Mouse (Mus musculus) induced T-regulatory cell, adult 2 months (primary cell): Measurements from ENCODE around the gene Fbxo9.

Source experiments
- DNase-seq: peaks from one replicate; pipeline ENCODE4 v3.0.0-alpha.2; 2012; ENCODE audit warnings: low read depth

Fbxo9 gene

DNA sequence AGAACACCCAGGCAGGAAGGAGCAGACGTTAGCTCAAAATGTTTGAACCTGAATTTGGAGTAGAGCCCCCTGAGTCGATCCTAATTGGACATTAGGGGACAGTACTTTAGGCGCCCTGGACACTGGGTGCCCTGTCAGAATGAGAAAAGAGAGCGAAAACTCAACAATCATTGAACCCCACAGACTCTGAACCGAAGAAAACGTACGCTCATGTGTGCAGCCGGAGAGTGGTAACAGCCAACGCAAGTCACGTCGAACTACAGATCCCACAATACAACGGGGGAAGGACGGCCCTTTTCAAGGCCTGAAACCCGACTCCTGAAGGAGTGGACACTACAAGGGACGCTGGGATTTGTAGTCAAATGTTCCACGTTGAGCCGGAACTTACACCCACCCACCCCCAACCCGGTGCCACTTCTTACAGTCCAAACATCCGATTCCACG is at the start of gene Fbxo9, which contains the start of gene Ick:
TSS of gene Fbxo9 (minus strand) at position 270 of the 444 bp plus-strand sequence.
TSS of gene Ick (plus strand) at position 397 of the 444 bp plus-strand sequence.
- peak; percentile 97 for DNase-seq

DNA sequence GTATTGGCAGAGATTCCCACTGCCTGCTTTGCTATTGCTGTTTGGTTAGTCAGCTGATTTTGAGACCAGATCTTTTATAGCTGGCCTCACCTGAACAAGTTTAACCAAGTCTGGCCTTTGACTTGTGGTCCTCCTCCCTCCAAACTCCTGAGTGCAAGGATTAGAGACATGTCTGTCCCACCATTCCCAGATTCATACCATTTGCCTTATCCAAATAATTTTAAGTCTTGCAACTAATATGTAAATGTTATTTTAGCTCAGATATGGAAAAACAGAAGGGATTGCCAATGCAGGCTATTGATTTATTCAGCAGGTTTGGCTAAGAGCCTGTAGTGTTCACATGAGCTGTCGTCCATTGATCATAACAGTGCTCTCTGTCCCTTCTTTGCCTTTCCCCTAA is 48.4 kb upstream of the Fbxo9 start:
- no peak for DNase-seq

DNA sequence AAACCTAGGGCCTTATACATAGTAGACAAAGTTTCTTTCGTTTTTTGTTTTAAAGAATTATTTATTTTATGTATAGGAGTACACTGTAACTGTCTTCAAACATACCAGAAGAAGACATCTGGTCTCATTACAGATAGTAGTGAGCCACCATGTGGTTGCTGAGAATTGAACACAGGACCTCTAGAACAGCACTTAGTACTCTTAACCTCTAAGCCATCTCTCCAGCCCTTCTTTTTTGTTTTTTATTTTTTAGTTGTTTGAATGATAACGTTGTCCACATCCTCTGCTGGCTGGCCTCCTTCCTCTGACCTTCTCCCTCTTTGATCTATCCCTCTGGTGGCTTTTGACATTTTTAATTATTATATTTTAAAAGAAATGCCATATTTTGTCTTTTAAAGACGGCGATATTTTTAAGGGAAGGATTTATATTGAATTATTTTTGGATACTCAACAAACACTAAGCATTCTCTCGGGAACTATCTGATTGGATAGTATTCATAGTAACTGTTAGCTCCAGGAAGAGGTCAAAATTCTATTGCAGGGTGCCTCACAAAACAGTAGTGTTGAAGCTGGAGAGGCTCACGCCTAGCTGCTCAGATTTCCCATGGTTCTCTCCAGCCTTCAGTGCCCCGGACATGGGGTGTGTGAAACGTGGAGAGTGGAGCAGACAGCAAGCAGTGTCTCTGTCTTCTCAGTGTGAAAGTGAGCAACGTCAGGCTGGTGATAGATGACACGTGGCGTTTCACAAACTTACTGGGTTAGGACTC is 45.5 kb upstream of the Fbxo9 start:
- no peak for DNase-seq

DNA sequence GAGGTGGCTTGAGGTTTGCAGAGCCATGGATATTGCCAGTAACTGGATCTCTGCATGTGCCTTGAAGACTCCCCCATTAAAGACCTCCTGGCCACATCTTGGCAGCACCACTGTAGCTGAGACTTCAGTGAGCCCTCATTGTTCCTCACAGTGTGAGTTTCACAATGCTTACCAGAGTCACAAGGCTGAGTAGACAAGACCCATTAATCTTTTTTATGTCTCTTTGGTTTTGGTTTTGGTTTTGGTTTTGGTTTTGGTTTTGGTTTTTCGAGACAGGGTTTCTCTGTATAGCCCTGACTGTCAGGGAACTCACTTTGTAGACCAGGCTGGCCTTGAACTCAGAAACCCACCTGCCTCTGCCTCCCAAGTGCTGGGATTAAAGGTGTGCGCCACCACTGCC is 40.9 kb upstream of the Fbxo9 start:
- DNase-seq: peak; percentile 58

DNA sequence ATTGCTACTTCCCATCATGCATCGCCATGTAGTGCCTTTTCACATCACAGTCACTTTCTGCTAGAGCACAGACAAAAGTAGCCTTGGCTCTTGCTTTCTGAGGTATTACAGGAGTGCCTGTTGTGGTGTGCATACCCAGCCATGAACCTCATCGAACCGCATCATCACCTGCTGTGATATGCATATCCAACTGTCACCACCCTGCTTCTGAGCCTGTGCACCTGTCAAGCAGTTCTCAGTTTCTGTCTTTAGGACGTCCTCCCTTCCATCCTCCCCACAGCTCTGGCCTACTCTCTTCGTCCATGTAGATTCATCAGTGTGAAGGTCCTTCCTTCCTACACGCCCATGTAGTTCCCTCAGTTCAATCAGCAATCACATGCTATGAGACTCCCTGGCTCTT is 39.3 kb upstream of the Fbxo9 start:
- DNase-seq: no peak

DNA sequence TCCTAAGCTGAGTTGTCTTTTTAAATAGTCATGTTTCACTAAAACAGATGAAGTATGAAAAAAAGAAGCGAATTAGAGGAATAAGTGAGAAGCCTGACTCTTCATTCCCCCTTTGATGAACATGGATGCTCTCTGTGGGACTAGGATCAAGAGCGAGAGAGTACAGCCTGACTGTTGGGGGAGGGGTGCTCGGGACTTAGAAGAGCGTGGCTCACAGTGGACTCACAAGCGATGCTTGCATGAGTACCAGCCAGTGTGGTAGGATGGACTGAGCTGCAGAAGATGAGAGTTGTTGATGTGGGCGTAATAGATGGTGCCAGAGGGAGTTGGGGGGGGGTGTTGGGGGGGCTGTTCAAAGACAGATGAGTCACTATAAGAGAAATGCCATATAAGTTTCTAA is 37.8 kb upstream of the Fbxo9 start:
- no peak for DNase-seq

DNA sequence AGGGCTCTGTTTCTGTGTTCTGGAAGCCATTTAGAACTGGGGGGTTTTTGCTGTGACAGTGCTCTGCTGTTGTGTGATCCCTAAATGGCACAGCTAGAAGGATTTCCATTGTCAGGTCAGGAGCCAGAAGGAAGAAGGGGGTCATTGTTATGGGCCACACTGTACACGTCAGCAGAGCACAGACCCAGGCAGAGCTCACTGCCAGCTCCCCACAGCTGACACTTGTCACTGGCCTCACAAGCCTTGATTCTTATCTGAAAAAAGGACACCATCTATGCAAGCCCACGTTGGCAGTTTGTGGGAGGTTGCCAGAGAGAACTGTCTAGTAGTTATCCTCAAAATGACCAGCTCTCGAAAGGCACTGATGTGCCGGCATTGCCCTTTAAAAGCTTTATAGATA is 37.2 kb upstream of the Fbxo9 start:
- no peak for DNase-seq

DNA sequence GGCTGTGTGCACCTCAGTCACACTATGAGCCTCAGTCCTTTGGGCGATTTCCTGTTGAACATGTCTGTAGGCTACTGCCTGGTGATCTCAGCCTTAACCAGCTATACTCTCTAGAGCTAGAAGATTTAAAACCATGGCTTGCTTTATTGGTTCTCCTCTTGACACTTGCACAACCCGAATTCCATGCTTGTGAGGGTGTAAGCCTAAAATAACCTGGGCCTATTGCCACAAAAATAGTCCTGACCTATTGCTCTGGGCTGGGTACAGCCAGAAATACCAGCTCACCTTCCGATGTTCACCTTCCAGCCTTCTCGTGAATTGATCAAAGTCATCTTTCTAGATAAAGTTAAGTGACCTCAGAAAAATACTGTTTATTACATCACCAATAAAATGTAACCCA is 30.6 kb upstream of the Fbxo9 start:
- no peak for DNase-seq

DNA sequence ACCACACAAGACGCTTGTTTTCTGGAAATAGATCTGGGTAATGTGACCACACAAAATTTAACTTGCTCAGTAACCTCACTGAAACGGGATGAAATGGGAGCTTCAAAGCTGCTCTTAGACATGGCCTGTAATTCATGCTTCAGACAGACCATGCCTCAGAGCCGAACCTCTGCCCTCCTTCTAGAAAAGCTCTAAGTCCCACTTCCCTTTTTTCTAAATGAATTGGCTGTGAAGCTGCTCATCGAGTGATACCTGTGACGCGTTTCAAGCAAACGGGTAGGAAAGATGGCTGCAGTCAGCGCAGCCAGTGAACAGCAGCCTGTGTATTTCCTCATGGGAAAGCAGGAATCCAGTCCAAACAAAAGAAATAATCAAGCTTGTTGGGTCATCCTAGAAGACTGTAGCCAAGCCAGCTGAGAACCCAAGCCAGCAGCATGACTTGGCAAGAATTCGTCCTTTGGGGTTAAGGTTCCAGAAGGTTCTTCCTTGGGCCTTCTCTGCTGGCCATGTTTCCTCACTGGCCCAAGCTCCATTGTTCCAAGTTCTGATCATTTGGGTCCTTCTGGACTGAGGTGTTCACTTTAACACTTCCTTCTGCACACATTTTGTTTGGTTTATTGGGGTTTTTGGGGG is 29.3 kb upstream of the Fbxo9 start:
- no peak for DNase-seq

DNA sequence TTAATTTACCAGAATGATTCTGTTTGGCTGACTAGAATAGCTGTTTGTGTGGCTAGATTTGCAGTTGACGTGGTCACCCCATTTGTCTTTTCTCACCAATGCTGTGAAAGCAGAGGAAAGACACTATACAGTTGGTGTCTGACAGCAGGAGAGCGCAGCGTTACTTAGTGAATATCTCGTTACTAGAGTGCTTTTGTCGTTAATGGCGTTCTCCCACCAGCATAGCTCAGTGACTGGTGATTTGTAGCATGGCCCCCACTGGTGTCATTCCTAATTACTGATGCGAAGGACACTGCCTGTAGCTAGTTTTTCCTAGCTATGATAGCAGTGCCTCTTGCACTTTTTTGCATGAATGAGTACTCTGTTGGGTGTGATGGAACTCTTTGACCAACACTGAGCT is 26.8 kb upstream of the Fbxo9 start:
- no peak for DNase-seq

DNA sequence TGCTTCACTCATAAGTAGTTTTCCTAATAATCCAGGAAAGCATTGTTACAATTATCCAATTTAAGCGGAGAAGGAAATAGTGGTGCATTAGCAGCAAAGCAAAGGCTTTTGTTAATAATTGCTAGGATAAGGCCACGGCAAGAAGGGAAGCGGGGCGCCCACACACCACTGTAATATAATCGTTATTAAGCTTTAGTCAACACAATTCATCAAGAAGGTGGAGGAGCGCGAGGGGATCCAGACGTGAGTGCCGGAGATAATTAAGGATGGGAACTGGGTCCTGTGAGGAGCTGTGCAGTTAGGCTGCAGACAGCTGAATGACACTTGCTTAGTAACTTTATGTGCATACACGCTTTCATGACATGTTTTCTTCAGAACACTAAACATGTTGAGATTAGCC is 17.8 kb upstream of the Fbxo9 start:
- no peak for DNase-seq

DNA sequence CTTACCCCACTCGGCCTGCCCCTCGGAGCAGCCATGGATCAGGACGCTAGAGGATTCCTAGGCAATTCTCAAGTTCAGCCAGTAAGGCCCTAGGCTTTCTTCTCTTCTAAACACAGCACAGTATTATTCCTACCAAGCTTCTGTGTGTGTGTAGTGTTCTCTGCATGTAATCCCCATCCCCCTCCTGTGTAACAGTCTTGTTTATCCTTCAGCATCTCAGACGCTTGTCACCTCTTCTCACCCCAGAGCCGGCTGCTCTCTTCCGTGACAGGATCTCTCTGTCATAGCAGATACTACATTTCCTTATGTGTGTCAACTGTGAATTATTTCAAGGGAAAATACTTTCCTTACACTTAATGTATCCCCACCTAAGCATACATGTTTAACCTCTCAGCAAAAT is 17.1 kb upstream of the Fbxo9 start:
- no peak for DNase-seq

DNA sequence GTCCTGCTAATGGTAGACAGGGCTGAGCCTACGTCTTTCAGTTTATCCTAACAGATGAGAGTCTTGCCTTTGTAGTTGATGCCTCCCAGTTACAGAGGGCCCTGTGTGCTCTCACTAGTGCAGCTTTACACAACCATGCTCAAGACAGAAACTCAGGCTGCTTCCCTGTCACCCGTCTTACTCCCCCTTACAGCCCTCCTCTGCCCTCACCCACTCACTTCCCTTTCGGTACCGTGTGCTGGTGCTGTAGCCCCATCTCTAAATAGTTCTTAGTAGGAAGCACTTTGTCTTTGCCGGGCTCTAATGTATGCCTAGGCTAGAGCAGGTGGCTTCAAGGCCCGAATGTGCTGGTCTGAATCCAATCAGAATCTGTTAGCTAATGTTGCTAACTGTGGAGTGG is 15.4 kb upstream of the Fbxo9 start:
- no peak for DNase-seq

DNA sequence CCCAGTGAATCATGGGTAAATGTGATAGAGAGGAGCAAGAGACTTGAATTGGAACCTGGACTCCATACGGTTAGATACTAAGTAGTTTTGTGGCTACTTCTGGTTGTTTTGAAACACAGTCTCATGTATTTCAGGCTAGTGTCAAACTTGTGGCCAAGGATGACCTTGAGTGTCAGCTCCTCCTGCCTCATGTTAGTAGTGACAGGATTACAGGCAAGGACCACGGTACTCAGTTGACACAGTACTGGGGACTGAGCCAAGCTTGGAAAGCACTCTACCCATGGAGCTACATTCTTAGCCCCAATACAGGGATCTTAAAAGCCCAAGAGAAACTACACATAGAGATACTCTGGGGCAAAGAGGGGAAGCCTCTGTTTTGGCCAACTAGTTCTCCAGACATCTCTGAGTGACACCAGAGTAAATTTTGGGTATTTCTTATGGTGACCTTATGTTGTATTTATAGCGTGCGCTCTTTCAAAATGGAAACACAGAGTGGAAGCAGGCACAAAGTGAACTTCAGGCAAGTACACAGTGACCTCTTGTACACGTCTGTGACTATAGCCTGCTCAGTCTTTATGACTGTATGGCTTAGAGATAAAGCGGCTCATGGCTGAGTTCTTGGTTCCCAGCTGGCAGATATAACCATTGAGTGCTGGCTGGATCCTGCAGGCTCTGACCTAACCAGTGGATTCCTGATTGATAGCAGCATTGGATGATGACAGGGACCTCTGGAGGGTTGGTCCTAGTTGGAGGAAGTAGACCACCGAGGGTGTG is 14.3 kb upstream of the Fbxo9 start:
- no peak for DNase-seq

DNA sequence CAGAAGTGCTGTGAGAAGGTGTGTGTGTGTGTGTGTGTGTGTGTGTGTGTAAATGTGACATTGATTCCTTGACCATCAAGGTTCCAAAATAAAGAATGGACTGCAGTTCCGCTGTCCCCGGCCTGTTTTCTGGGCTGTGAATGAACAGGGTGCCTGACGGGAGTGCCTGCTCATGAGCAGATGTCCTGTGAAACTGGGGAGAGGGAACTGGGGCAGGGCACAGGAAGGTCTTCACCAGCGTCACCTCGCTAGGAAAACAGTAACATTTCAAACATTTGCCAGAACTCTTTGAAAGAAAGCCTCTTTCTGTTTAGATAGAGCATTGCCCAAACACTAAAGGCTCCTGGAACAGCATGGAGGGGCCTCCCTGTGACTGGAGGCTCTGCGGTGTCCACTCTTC is 13.1 kb upstream of the Fbxo9 start:
- no peak for DNase-seq

DNA sequence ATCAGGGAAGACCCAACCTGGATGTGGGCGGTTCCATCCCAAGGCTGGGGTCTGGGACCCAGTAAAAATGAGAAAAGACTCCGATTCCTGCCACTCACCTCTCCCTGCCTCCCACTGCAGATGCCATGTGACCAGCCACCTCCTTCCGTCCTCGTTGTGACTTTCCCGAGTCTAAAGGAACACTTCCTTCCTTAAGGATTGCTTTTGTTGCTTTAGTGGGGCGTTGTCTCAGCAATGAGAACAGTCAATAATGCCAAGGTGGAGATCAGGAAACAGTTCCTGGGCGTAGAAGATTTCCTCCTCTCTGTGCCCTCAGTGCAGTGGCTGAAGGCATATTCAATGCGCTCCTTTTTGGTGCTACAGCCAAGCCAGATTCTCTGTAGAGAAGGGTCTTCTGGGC is 12.5 kb upstream of the Fbxo9 start:
- no peak for DNase-seq

DNA sequence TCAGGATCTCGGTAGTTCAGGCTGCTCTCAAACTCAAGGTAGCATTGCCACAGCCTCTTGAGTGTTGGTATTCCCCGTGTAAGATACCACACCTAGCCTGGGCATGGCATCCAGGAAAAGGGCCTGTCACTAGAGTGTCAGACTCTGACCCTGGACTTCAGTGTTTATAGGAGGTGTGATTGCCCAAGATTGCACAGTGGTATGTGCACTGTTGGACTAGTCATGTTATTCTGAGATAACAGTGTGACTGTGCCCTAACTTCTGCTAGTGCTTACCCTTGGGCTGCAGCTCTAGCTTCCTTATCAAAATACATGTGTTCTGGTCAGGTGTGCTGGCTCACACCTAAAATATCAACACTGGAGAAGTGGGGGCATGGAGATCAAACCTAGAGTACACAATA is 8.8 kb upstream of the Fbxo9 start:
- no peak for DNase-seq

DNA sequence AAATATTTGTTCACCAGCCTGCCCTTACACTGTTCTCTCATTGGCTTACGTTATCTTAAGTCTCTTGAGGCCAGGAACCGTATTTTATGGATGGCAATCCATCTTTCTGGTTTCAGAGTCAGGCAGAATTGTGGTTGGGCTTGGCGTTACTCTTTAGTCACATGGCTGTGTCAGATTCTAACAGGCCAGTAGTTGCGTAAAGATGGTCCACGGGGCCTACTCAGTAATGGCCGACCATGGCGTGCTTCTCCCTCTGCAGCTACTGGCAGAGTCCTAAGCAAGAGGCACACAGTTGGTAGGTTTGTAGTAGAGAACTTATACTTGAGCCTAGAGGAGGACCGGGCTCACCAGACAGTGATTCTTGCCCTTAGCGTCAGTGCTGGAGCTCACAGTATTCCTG is 6.9 kb upstream of the Fbxo9 start:
- DNase-seq: no peak

DNA sequence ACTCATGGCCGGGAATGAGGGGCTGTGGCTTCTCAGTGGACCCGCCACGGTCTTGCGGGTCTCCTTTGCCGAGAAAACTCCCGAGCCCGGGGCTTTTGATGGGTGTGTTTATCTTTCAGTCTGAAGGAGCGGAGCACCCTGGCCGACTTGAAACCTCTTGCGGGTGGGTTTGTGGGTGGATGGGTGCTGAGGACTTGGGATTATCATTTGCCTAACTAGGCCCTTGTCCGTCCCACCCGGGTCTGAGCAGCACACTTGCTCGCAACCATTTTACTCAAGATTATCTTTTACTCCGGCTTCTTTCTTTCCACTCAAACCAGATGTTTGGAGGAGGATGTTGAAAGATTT is 4.6 kb upstream of the Fbxo9 start:
- no peak for DNase-seq

DNA sequence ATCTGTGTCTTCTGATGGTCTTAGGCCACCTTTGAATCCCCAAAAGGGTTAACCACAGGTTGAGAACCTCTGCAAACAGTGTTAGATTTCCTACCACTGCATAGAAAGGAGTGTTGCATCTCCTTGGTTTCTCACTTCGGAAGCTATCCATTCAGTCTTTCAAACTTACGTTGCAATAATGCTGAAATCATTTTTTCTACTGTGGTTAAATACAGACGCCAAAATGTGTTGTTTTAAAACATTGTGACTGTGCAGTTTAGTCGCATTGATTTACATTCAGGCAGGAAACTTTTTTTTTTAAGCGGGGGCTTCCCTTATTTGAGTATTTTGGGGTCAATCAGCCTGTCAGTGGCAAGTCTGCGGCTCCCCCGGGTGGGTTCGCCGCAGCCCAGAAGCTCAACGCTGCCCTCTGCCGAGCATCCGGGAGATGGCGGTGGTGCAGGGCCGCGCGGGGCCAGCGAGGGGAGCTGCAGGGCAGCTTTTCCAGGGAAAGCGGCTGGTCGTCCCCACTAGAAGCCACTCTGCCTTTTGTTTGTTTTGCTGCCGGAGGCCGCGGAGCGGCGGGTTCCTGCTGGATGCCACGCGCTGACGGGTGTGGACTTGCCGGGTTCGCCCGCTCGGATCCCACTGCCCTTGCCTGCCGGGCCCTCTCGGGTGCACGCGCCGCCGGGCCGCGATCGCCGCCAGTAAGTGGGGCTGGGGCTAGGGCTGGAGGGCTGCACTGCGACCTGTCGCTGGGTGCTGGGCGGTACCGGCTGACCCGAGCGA is 4.1 kb upstream of the Fbxo9 start:
- peak; percentile 91 for DNase-seq

DNA sequence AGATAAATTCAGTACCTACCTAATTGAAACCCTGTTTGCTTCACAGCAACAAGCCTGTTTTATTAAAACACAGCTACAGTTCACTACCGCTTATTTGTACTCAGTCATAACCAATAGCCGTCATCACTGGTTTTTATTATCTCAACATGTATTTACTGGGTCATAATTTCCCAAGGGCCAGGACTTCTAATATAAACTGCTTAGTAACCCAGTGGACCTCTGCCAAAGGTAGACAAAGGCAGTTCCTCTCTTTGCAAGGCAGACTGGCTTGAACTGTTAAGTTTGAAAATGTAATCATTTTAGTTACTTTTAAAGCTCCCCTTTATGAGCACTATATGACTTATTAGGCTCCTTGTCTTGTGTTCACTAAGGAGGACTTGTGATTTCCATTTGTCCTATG is 2.6 kb upstream of the Fbxo9 start:
- no peak for DNase-seq

DNA sequence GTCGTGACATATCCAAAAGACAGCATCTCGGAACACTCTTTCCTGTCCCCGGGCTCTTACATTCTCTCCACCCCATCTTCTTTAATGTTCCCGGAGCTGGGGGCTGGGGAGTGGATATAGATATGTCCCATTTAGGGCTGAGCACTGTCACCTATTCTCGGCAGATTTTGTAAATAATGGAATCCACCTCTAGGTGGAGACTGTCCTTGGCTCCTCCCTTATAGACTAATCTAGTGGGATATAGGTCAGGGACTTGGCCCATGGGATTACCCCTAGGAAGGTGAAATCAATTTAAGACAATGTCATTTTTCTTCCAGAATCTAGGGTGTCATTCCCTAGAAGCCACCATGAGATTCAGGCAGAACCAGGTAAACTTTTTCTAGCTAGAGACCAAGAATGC is 791 bp upstream of the Fbxo9 start:
- DNase-seq: peak; percentile 70
